Mouse (Mus musculus) erythroblast, embryonic 14.5 days (primary cell): ENCODE measurements around the gene Pdzrn3.

ENCODE experiments used
- GATA1 ChIP-seq: IDR thresholded peaks from 2 replicates; pipeline ENCODE4 v1.6.1; 2012; ENCODE audit warnings: low read length, inconsistent platforms, mixed read lengths
- TAL1 ChIP-seq: IDR thresholded peaks from 3 replicates; pipeline ENCODE4 v1.6.1; 2012; ENCODE audit warnings: low read length, inconsistent platforms, mixed read lengths

DNA sequence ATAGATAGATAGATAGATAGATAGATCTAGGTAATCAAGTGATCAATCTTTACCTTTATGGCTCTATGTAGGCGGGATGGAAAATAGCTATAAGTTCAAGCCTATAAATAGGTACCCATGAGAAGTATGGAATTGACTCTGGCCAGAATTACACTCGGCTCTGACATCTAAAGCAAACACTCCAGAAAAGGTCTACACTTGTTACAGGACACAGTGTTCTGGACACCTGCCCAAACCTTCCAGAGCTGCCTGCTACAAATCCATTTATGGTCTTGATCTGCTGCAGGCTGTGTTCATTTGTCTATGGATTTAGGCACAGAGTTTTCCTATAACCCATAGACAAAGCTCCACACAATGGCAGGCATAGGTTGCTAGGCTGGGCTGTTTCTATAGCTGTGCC, 102.9 kb downstream of the Pdzrn3 start:
- TF ChIP-seq GATA1 (no peak), TAL1 (no peak)
